Comparison of ENCODE assay signal across 22 mouse cellular contexts in genomic region chr4:46111361-46111760, GRCm38 (mm10). TPM values are rescaled to one million over a fixed set of nuclear protein-coding genes. Genes with fewer than 3 reads are reported as not detected.
DNase-seq lines count a peak whose midpoint lies in the region; ATAC-seq and TF ChIP-seq lines count a peak whose summit lies in the region.
"Had no signal": no experiment of that assay in that cellular context is flagged by ENCODE, and none has a peak within 500 bp of the region (broad histone marks: within the 10 kb centered on the region; RNA-seq: fewer than 3 reads in every experiment).

No protein-coding gene starts in this region.

- no peak overlapping the region for H3K9ac ChIP-seq in forebrain, postnatal 0 days
- H3K9ac ChIP-seq in forebrain, embryonic 14.5 days (ENCODE audit: low read length) = no peak overlapping the region
- no peak overlapping the region for H3K9ac ChIP-seq in lung, embryonic 16.5 days (ENCODE audit: low read length)
- H3K9ac ChIP-seq: heart, embryonic 15.5 days; limb, embryonic 12.5 days; liver, embryonic 12.5 days; lung, embryonic 15.5 days had no signal

- no peaks in the 10 kb centered on the region for H3K4me1 ChIP-seq in forebrain, postnatal 0 days (ENCODE audit: insufficient read depth)
- H3K4me1 ChIP-seq in forebrain, embryonic 14.5 days (ENCODE audit: control insufficient read depth, insufficient read depth, low read length) = no peaks in the 10 kb centered on the region
- H3K4me1 ChIP-seq in lung, embryonic 16.5 days (replicated peaks; ENCODE audit: control insufficient read depth, insufficient read depth, low read length) = no peaks in the 10 kb centered on the region; the same call in 1 of the 2 replicates
- H3K4me1 ChIP-seq: heart, embryonic 15.5 days; limb, embryonic 12.5 days; liver, embryonic 12.5 days; lung, embryonic 15.5 days had no signal

- no peak overlapping the region for H3K4me2 ChIP-seq in forebrain, postnatal 0 days (ENCODE audit: low read depth)
- H3K4me2 ChIP-seq in forebrain, embryonic 14.5 days (ENCODE audit: low read length) = no peak overlapping the region
- H3K4me2 ChIP-seq in lung, embryonic 16.5 days (ENCODE audit: low read depth, low read length) = no peak overlapping the region
- H3K4me2 ChIP-seq: heart, embryonic 15.5 days; limb, embryonic 12.5 days; liver, embryonic 12.5 days; lung, embryonic 15.5 days had no signal

- H3K4me3 ChIP-seq in forebrain, postnatal 0 days (ENCODE audit: low read depth, low read length) = no peak overlapping the region
- no peak overlapping the region for H3K4me3 ChIP-seq in forebrain, embryonic 14.5 days (ENCODE audit: low read depth, low read length)
- no peak overlapping the region for H3K4me3 ChIP-seq in lung, embryonic 16.5 days (ENCODE audit: low read length)
- H3K4me3 ChIP-seq: heart, embryonic 15.5 days; left cerebral cortex, adult 2 months; limb, embryonic 12.5 days; liver, embryonic 12.5 days; lung, embryonic 15.5 days had no signal

- WGBS in forebrain, postnatal 0 days = 57% methylated on average over 3 of the region's 3 CpGs
- 77% methylated on average over 3 of the region's 3 CpGs for WGBS in forebrain, embryonic 14.5 days
- WGBS in lung, embryonic 16.5 days = 49% methylated on average over 3 of the region's 3 CpGs

- TF ChIP-seq CTCF in forebrain, postnatal 0 days (IDR thresholded peaks at IDR 0.05; ENCODE audit: low read depth) = no peak

- no peak for ATAC-seq in forebrain, postnatal 0 days
- ATAC-seq in forebrain, embryonic 14.5 days = no peak
- peak; percentile 26; the same call in 1 of the 2 replicates for ATAC-seq in lung, embryonic 16.5 days (ENCODE audit: low read depth)
- ATAC-seq: inflammation-experienced regulatory T-cells, adult 6 months; liver, embryonic 12.5 days; midbrain, embryonic 16.5 days had no signal

- no peak overlapping the region for H3K27ac ChIP-seq in forebrain, postnatal 0 days (ENCODE audit: low read depth, low read length)
- H3K27ac ChIP-seq in forebrain, embryonic 14.5 days (ENCODE audit: low read depth, low read length) = no peak overlapping the region
- H3K27ac ChIP-seq in lung, embryonic 16.5 days (ENCODE audit: low read length) = no peak overlapping the region
- H3K27ac ChIP-seq: heart, embryonic 15.5 days; left cerebral cortex, adult 2 months; limb, embryonic 12.5 days; liver, embryonic 12.5 days; lung, embryonic 15.5 days had no signal

- peak; percentile 20 for DNase-seq in forebrain, postnatal 0 days
- no peak for DNase-seq in forebrain, embryonic 14.5 days (ENCODE audit: low spot score)
- DNase-seq in lung, postnatal 36 days = no peak
- DNase-seq in cerebellum, adult 11 months = peak; percentile 47
- peak; percentile 67 to 69 for DNase-seq in cerebellum, postnatal 14 days
- DNase-seq in urinary bladder, adult 2 months (ENCODE audit: low spot score) = no peak
- no peak for DNase-seq in frontal cortex, postnatal 10 days (ENCODE audit: low spot score in 2 of 2)
- DNase-seq: gastrocnemius, postnatal 25 days; kidney, adult 2 months; kidney, postnatal 25 days; layer of hippocampus, adult 9-11 months; right cerebral cortex, postnatal 25 days; thymus, postnatal 36 days had no signal

- peaks cover 19% of the 10 kb centered on the region for H3K36me3 ChIP-seq in forebrain, postnatal 0 days (ENCODE audit: insufficient read depth)
- H3K36me3 ChIP-seq in forebrain, embryonic 14.5 days (ENCODE audit: control insufficient read depth, insufficient read depth, low read length) = peaks cover 28% of the 10 kb centered on the region
- H3K36me3 ChIP-seq in lung, embryonic 16.5 days (ENCODE audit: control insufficient read depth, insufficient read depth, low read length) = peaks cover 22% of the 10 kb centered on the region

- H3K27me3 ChIP-seq in forebrain, postnatal 0 days (ENCODE audit: insufficient read depth, low read length) = no peaks in the 10 kb centered on the region
- H3K27me3 ChIP-seq in forebrain, embryonic 14.5 days (replicated peaks; ENCODE audit: control insufficient read depth, insufficient read depth, low read length) = no peaks in the 10 kb centered on the region
- H3K27me3 ChIP-seq in lung, embryonic 16.5 days (ENCODE audit: control insufficient read depth, insufficient read depth, low read depth, low read length) = no peaks in the 10 kb centered on the region
- H3K27me3 ChIP-seq: CH12.LX; heart, embryonic 15.5 days; limb, embryonic 12.5 days; liver, embryonic 12.5 days; lung, embryonic 15.5 days had no signal

- no peaks in the 10 kb centered on the region for H3K9me3 ChIP-seq in forebrain, postnatal 0 days (ENCODE audit: low read length)
- no peaks in the 10 kb centered on the region for H3K9me3 ChIP-seq in forebrain, embryonic 14.5 days (replicated peaks; ENCODE audit: control insufficient read depth, low read length)
- H3K9me3 ChIP-seq in lung, embryonic 16.5 days (ENCODE audit: control insufficient read depth, low read length) = no peaks in the 10 kb centered on the region
- H3K9me3 ChIP-seq: heart, embryonic 15.5 days; limb, embryonic 12.5 days; liver, embryonic 12.5 days; lung, embryonic 15.5 days had no signal

RNA-seq across cellular contexts. Expression of gene Ncbp1, which starts 27.1 kb away (rescaled TPM):
- 48.9 and 56.1 TPM in 2 replicates for total RNA-seq in forebrain, postnatal 0 days (2014; rRNA removed)
- 58.7 and 58.9 TPM in 2 replicates for polyA plus RNA-seq in forebrain, postnatal 0 days (2015; fragmentation: Nextera tagmentation; extraction: Ambion mirVana)
- polyA plus RNA-seq in forebrain, embryonic 14.5 days (2014; fragmentation: Nextera tagmentation; extraction: Ambion mirVana) = 114 and 118 TPM in 2 replicates
- polyA plus RNA-seq in lung, embryonic 16.5 days (2015; fragmentation: Nextera tagmentation; extraction: Ambion mirVana) = 57.9 and 64.5 TPM in 2 replicates
- 32.9 and 33.7 TPM in 2 replicates for polyA plus RNA-seq in urinary bladder, adult 2 months (2012; rRNA removed)

RNA-seq across cellular contexts. Expression of gene Tstd2, which starts 27.1 kb away (rescaled TPM):
- total RNA-seq in forebrain, postnatal 0 days (2014; rRNA removed) = 27.4 and 31.4 TPM in 2 replicates
- 12.3 and 19.3 TPM in 2 replicates for polyA plus RNA-seq in forebrain, postnatal 0 days (2015; fragmentation: Nextera tagmentation; extraction: Ambion mirVana)
- polyA plus RNA-seq in forebrain, embryonic 14.5 days (2014; fragmentation: Nextera tagmentation; extraction: Ambion mirVana) = 18.3 TPM in 2 replicates
- 38.9 and 41.4 TPM in 2 replicates for polyA plus RNA-seq in lung, embryonic 16.5 days (2015; fragmentation: Nextera tagmentation; extraction: Ambion mirVana)
- 20.8 and 20.9 TPM in 2 replicates for polyA plus RNA-seq in urinary bladder, adult 2 months (2012; rRNA removed)

Comparison
In these comparisons a context has a peak if more than half of its experiments do, and no peak if none do; other contexts are left out.
1. DNase-seq: peak in forebrain, postnatal 0 days (single experiment), cerebellum, adult 11 months (single experiment) and cerebellum, postnatal 14 days (2 of 2); none in forebrain, embryonic 14.5 days (single experiment), lung, postnatal 36 days (single experiment), urinary bladder, adult 2 months (single experiment) and frontal cortex, postnatal 10 days (0 of 2).